Mouse (Mus musculus) lung, adult 2 months (tissue): ENCODE results near the gene Inca1.

Experiments used
- CTCF ChIP-seq: fragments of 200-500 bp; IDR thresholded peaks from 2 replicates; pipeline ENCODE4 v1.5.1; 2011; ENCODE audit warnings: mild to moderate bottlenecking, low read length, control low read depth; ENCODE audit not compliant: insufficient read depth
- POLR2A ChIP-seq: fragments of 200-500 bp; IDR thresholded peaks from 2 replicates; pipeline ENCODE4 v1.6.1; 2011; ENCODE audit warnings: low read depth, mild to moderate bottlenecking, control low read depth, low read length, borderline replicate concordance; ENCODE audit errors: extremely low read depth

- TF ChIP-seq POLR2A = no peak
- TF ChIP-seq CTCF = no peak
These were observed 6.2 kb upstream of the Inca1 start for GRCm38 (mm10) chr11:70706127-70706526.
